Mouse (Mus musculus) adrenal gland, adult 18-20 months (tissue): ENCODE data around the gene Ccr7. TPM values are rescaled to one million over a fixed set of nuclear protein-coding genes. Genes with fewer than 3 reads are reported as not detected.
A peak's percentile ranks its signal among the peaks of the same experiment; 100 is the strongest.

Experiments
- DNase-seq, 2 experiments: peaks; one replicate each; pipeline ENCODE4 v3.0.0; 2021 to 2022; ENCODE audit warnings: low spot score in 2 of 2
- total RNA-seq, 2 experiments: library from RNA; stranded (reverse); gene quantifications; 1 replicate in 1 of 2; 2 replicates in 1 of 2; pipeline ENCODE4 v1.2.3; 2021

The Ccr7 gene
- total RNA-seq, 2 experiments from 2014 or later: 0.38 TPM; not detected in 1

DNA sequence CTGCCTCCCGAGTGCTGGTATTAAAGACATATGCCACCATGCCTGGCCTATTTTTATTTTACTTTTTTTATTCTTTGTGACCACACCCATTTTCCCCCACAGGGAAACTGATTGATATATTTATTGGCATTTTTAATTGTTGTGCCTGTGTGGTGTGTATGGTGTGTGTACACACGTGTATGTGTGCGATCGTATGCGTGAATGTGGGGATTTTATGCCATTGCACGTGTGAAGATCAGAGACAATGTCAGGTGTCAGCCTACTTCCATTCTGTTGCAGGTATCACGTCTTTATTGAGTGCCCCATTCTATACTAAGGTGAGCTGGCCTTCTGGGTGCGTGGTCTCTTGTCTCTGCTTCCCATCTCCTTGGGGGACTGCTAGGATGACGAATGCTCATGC, 940 bp upstream of the Ccr7 start:
- no peak for DNase-seq

DNA sequence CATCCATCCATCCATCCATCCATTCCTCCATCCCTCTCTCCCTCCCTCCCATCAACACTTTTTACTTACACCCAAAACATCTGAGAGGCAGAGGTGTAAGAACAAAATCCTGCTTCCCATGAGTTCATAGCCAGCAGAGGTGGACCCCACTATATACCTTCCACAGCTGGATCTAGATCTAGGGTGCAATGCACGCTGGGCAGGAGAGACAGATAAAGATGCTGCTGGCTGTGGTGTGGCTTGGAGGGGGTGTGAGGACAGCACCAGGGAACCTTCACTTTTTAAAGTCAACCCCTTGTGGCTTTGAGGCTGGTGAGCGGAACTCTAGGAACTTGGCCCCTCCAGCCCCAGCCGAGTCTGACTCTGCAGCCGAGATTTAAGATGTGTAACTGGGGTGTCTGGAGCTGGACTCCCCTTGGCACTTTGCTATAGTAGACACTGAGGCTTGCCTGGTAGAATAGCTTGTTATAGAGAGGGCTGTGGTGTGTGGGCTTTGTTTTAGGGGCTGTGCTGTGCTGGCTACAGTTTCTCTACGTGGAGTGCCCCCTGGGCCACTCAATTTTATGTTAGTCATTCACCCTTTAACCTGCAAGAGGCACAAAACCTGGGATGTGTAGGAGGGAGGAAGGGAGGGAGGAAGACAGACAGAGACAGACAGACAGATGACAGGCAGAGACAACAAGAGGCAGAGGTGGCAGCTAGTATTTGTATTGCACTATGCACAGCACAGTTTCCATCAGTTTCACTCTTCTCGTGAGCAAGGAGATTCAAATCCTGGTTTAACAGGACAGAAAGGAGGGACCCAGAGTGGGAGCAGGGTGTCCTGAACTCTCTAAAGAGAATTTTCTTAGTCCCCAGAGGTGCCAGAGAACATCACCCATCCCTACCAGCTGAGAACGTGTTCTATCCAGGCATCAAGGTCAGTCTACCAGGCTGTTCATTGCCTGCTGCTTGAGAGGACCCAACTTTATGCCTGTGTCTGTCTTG, 817 bp downstream of the Ccr7 start:
- no peak for DNase-seq

DNA sequence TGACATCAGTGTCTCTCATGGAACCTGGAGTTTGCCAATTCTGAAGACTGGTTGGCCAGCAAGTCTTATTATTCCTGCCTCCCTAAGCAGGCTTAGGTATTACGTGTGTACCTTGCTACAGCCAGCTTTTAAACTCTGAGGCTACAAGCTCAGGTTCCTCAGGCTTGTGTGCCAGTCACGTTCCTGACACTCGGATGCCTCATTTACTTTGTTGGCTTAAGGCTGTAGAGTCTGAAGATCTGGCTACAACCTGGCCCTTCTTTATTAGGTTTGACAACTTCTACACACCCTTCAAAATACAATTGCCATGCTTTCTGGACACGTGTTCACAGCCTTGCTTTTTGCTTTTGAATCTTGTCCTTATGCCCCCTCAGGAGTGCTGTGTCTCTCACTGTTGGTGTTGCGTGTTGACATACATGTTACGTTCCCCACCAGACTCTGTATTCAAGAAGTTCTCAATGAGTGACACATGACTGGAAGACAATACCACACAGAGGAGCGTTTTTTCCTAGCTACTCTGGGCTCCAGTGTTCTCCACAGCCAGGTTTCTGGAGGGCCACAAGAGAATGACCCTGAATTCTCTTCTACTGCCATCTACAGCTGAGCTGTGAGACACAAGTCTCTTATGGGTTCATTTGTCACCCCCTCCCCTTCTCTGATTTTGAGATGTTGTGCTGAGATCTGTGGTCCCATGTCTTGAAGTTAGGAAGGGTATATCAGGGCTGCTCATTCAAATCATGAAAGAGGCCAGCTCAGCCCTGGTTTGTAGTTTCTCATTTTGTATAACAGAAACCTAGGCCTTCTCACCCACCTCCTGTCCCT, 2.3 kb downstream of the Ccr7 start:
- no peak for DNase-seq

DNA sequence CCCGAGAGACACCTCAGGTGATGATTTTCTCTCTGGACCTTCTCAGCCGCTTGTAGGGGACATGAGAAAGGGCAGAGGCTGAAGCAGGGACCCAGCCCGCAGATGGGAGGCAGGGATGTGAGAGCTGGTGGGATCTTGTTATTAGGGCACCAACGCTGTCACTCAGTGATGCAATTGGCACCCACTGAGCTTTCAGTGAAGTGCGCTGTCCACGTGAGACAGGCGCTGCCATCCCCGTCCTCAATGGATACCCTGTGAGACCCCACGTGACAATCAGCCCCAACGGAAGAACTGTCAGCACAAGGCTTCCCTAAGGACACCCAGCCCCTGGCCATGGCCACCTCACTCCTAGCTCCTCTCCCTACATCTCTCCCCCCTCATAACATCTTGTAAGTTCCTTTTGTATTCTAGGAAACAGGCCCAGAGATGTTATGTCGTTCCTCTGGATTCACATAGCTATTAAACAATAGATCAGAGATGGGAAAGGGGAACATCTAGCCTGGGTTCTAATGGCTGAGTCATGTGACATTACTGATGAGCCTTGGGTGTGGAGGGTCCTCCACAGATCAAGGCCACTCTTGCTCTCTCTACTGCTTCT, 3.4 kb downstream of the Ccr7 start:
- no peak for DNase-seq

DNA sequence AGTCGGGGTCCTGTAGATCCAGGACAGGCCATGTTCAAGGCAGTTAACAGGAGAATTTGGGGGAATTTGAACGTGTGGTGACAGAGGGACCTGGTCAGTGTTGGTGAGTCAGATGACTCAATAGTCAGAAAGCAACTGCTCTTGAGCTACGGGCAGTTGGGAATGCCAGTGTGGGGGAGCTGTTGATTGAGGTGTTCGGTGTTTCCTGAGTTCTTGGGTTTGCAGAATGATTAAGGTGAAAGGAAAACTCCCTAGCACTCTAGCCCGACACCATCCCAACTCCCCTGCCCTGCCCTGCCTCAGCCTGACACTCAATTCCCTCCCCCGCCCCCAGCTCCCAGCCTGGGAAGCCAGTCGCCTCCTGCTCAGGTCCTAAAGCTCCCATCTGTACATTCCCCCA, 4.0 kb downstream of the Ccr7 start:
- DNase-seq: no peak

DNA sequence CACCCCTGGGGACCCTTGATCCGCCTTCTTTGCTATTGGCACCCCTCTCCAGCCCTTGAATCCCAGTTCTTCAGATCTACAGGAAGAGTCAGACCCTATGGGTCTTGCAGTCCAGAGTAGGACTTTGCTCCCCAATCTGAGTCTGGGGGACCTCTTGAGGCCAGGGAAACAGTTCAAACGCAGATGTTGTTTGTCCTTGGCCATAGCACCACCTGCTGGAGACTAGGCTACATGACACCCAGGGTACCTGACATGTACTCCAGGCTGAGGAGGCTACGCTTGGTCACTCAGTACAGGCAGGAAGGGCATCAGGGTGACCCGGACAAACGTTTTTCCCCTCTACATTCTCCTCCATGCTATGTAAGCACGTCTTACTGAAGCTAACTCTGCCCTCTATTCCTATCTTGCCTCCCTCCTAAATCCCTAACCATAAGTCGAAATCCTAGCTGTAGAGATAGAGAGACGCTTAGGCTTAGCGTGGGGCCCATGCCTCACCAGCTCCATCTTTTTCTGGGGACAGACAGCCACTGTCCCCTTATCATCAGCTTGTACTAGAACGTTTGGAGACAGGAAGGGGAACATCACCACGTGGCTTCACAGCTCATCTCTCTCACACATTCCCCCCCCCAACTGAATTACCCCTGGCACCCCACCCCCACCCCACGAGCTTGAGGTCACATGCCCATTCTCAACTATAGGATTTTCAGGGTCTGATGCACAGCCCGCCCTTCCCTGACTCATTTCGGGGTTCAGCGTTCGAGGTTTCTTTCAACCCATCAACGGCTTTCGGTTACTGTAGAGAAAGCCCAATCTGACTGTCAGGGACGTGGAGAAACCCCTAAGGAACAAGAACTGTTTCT, 4.7 kb downstream of the Ccr7 start:
- peak; percentile 68 to 70 for DNase-seq

DNA sequence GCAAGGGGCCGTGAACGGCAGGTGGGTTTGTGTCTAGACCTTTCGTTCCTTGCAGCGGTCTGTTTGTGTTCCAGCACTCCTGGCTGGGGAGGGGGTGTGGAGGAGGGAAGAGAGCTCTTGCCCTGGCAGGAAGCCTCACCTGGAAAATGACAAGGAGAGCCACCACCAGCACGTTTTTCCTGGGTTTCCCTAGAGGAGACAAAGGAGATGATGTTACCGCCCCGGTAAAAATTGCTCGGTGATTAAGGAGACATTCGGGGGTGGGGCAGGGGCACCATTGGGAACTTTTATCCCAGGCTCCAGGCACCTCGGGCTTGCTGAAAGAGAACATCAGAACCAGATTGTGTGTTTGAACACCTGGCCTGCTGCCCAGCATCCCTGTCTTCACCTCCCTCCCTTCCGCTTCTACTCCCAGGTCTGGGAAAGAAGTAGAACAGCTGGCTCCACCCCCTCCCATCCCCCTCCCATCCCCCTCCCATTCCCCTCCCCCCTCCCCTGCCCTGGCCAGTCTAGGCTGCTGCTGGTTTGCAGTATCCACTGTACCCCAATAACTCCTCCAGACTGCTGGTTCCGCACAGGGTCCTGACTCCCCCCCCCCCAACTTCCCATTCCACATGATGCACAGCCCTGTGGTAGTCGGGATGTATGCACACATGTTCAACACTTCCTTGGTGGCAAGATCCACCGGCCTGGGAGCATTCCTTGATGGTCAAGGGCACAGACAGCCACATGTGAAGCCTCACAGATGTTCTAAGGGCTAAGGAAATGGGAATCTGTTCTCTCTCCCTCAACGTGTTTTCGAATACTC, 5.8 kb downstream of the Ccr7 start:
- no peak for DNase-seq

DNA sequence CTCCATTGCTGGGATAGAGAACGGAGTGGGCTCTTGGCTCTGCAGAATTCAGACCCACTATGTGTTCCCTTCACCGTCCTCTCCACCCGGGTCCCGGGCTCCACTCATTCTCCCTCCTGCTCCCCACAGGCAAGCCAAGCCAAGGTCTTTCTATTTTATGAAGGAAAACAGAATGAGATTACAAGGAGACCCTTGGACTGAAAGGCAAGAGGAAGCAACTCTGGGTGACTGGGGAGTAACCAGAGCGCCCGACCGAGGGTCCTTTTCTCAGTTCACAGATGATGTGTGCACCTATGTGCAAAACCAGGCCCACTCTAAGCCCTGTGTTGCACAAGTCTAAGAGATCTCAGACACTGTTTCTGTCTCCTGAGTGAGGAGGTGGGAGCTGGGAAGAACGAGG, 6.5 kb downstream of the Ccr7 start:
- no peak for DNase-seq

DNA sequence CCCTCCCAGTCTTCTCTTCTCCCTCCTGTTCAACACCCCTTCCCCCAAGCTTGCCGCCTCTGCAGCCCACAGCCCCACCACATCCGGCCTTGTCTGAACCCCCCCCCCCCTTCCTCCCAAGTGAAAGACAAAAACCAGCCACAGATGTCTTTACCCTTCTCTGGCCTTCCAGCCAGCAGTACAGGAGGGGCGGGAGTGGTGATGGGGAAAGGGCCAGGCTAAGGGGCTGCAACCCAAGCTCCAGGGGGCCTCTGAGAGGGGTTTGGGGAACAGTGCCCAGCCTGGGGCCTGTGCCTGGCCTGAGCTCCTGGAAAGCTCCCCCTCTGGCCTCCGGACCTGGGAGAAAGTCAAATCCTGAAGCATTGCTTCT, 7.0 kb downstream of the Ccr7 start:
- no peak for DNase-seq

DNA sequence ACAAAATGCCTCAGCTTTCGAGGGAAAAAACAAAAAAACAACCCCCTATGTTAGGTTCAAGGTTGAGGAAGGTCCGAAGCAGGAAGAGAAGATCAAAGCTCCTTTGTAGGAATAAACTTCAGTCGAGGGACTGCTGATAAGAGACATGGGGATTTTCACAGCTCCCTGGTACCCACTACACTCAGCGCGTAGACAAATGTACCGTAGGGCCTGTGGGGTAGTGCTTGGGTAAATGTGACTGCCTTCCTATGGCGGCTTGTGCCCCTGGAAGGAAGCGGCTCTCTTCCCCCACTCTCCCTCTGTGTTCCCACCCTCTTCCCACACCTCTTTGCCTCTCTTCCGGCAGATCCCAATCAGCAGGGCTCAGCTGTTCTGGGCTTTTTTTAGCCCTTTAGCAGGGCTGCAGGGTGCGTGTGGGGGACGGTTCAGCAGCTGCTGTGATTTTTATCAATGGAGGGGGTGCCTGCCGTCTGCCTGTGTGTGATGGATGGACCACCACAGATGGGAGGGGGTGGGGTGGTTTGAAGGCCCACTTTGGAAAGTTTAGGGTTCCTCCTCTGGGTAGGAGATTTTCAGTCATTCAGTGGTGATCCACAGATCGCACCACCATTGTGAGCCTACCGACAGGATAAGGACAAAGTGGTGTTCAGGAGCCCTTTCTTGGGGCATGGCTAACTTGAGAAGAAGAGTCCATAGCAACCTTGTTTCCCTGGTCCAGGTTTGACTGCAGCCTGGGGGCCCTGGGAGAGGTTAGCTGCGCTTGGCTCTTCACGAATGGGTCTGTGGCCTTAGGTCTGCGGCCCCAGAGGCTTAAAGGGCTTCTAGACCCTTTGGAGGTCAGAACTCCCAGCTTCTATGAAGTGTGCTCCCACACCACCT, 7.6 kb downstream of the Ccr7 start:
- DNase-seq: no peak

DNA sequence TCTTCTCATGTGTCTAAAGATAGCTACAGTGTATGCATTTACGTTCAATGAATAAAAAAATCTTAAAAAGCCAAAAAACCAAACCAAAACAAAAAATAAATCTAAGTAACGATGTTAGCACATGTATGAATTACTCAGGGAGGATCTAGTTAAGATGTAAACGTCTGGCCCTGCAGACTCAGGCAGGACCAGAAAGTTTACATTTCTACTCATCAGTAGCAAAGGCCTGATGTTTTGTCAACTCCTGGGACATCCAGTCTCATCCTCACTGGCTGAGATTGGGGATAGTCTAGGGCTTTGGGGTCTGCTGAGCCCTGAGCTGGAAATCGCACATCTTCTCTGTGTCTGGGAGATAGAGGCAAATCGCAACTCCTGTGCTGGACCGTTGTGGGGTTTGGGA, 8.3 kb downstream of the Ccr7 start:
- no peak for DNase-seq

DNA sequence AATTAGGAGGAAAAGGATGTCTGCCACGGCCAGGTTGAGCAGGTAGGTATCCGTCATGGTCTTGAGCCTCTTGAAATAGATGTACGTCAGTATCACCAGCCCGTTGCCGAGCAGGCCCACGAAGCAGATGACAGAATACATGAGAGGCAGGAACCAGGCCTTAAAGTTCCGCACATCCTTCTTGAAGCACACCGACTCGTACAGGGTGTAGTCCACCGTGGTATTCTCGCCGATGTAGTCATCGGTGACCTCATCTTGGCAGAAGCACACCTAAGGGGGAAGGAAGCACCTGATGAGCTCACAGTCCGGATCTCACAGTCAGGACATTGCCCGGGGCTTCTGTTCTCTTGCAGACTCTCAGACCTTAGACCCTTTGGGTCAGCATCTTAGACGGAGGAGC, 9.1 kb downstream of the Ccr7 start:
- DNase-seq: no peak

DNA sequence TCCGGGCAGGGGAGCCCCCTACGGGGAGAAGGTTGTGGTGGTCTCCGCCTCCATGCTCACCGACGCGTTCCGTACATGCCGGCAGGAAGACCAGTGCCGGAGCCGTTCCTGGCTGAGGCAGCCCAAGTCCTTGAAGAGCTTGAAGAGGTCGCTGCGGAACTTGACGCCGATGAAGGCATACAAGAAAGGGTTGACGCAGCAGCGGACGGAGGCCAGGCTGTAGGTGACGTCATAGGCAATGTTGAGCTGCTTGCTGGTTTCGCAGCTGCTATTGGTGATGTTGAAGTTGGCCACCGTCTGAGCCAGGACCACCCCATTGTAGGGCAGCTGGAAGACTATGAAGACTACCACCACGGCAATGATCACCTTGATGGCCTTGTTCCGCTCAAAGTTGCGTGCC, 9.9 kb downstream of the Ccr7 start:
- no peak for DNase-seq

DNA sequence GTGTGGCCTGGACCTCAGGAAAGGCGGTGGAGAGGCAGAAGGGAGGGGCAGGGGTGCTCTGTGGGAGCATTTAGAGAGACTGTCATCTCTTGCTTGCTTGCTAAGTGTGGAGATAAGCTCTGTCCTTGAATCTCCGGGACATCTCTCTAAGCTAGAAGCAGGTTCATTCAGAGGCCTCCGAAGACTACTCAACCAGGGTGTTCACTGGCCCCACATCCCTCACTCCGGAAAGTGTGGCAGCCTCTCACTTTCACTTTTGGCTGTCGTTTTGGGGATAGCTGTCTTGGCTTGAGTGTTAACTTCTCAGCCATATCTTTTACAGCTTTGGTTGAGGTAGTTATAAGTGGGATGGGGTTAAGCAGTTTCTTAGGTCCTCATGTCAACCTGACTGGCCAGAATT, 10.4 kb downstream of the Ccr7 start:
- DNase-seq: no peak

DNA sequence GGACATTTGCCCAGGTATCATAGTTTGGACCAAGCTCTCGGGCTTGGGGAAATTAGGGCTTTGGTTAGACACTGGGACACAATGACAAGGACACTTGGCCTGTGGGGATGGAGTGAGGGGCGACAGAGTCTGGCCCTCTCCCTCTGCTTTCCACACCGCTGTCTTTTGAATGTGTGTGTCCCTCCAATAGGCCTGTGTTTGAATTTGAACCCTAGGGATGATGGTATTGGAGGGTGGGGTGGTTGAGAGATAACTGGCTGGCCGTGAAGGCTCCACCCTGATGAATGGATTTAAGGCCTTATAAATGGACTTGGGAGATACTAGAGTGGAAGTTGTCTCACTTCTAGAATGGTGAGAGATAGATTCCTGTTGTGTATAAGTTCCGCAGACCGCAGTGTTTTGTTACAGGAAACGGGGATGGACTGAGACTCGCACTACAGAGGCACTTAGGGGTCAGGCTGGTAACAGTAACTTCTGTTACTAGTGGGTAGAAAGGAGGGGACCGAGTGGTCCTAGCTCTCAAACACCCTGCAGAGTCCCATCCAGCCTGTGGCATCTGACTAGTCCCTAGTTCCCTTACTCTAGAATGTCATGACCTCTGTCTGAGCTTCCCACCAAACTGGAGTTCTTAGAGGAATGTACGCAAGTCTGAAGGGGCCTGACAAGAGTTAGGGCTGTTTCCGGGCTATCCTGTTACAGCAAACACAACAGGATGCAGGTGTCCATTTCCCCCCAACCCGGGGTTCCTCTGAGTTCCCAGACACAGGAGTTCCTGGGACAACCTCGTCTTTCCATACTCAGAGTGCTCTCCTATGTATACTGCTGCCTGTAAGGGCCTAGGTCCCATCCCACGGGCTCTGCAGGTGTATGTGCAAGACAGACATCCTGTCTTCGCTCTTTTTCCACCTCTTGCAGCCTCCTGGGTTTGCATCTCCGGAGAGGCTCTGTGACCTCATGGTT, 11.5 kb downstream of the Ccr7 start:
- no peak for DNase-seq

DNA sequence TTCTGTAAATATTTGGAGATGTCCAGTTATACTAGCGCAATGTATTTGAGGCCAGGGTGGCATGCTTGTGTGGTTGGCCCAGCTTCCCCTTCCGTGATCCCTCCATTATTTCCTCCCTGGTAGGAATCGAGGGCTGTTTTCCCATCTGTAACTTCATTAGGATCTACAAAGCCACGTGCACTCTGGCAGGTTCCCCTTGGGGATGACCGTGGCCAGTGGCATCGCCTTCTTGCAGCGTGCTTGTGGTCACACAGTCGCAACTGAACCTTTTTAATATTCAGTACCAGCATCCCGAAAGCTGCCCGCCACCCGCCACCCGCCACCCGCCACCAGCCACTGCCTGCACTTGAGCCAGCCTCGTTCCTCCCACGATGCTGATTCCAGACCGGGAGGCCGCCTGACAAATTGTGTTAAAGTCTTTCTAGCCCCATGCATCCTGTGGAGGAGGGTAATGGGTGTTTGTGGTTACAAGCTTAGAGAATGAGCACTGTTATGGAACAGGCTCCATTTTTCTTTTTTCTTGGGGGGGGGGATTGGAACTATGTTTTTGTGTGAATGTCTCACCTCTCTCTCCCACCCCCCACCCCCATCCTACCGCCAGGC, 12.3 kb downstream of the Ccr7 start:
- DNase-seq: no peak

DNA sequence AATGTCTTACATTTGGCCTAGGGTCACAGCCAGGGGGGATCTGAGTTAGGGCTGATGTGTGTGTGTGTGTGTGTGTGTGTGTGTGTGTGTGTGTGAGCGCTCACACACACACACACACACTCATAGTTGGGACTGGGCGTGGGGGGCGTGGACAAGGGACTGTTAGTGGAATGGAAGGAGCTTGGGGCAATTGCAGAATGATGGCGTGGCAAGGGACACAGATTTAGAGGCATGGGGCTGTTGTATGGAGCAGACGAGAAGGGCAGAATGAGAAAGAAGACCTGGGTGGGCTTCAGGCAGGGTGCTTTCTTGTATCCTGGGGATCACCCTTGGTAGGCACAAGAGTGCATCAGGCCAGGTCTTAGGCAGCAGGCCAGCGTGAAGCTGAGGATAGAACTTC, 12.8 kb downstream of the Ccr7 start:
- DNase-seq: no peak
